Mouse (Mus musculus) megakaryocyte, embryonic 14.5 days (primary cell): Measurements from ENCODE around the gene Paxip1.

Experiments used
- FLI1 ChIP-seq: IDR thresholded peaks from 2 replicates; pipeline ENCODE4 v1.6.1; 2012; ENCODE audit warnings: low read length, inconsistent platforms, mixed read lengths
- GATA1 ChIP-seq: IDR thresholded peaks from 3 replicates; pipeline ENCODE4 v1.6.1; 2012; ENCODE audit warnings: mixed read lengths, low read length, inconsistent platforms, borderline replicate concordance

DNA sequence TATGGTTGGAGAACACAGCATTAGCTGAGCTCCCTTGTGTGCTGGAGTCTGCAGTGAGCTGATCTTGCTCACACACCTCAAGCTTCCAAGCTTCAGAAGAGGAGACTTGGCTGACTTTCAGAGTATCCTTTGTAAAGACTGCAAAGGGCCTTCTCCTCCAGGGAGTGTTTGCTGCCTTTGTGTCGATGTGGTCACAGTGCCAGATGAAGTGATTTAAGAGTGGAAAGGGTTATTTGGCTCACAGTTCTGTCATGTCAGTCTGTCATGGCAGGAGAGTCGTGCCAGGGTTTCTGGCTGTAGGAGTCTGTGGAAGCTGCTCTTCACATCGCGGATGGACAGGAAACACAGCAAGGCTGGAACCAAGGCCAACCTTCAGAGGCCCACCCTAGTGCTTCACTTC is 75.5 kb downstream of the Paxip1 start:
- TF ChIP-seq GATA1 (no peak), FLI1 (no peak)
